Mouse (Mus musculus): ENCODE results near the gene Emilin1. TPM values are rescaled to one million over a fixed set of nuclear protein-coding genes. Genes with fewer than 3 reads are reported as not detected.

Emilin1 gene
- 14.3 and 16.6 TPM in 2 replicates for total RNA-seq (2012; rRNA removed)

- DNase-seq (ENCODE audit: low read depth, low spot score): no peak
- peak within 1 kb of the TSS; percentile 32 to 43 for H3K4me3 ChIP-seq (ENCODE audit: insufficient read depth in 1 of 2, low read depth in 1 of 2, low read length in 2 of 2, poor library complexity in 1 of 2, severe bottlenecking in 1 of 2)
- H3K9ac ChIP-seq (ENCODE audit: insufficient read depth, low read depth, low read length, poor library complexity, severe bottlenecking): peak within 1 kb of the TSS; percentile 45
- in situ Hi-C loops (cut with MboI; ENCODE audit: low sequenced_read_pairs in 2 of 2, unreplicated experiment in 2 of 2): no loop called here
- TF ChIP-seq CHD2 (IDR thresholded peaks at IDR 0.05; ENCODE audit: low read depth, low read length) (no peak), ZNF384 (IDR thresholded peaks at IDR 0.05; ENCODE audit: low read depth, low read length) (no peak), MAFK (IDR thresholded peaks at IDR 0.05; ENCODE audit: insufficient read depth, low read depth, low read length) (no peak), HCFC1 (IDR thresholded peaks at IDR 0.05; ENCODE audit: borderline replicate concordance, insufficient read depth, low read length) (no peak), ZC3H11A (IDR thresholded peaks at IDR 0.05; ENCODE audit: borderline replicate concordance, low read depth, low read length) (no peak)
- H3K27ac ChIP-seq (ENCODE audit: insufficient read depth, low read depth, low read length, poor library complexity, severe bottlenecking): no peak within 1 kb of the TSS
- no peaks in the 10 kb centered on the region for H3K9me3 ChIP-seq (ENCODE audit: control insufficient read depth, insufficient read depth, low read depth, low read length)
- peaks cover 9 to 34% of the 10 kb centered on the region in 2 experiments for H3K4me1 ChIP-seq (ENCODE audit: control insufficient read depth in 2 of 2, insufficient read depth in 2 of 2, low read length in 2 of 2, poor library complexity in 1 of 2)
- no peaks in the 10 kb centered on the region for H3K36me3 ChIP-seq (ENCODE audit: control insufficient read depth, insufficient read depth, low read length, poor library complexity, severe bottlenecking)
Observed at GRCm38 (mm10) chr5:30913060-30913841, at the start of gene Emilin1. TSS of gene Emilin1 (plus strand) at chr5:30913402.

DNA sequence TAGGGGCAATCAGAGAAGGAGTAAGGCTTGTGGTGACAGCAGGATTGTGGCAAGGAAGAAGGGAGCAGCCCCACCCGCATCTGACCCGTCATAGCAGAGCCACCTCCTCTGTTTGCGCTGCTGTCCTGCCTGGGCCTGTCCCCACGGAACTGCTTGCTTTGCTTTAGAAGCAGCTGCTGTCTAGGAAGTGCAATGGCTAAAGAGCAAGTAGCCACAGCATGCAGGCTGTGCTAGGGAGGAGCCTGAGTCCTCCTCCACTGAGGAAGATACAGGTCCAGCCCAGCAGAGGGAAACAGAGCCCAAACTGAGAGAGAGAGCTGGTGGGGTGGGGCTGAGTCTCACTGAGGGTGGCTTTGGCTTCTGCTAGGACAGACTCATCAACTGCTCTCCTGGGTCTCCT, 49.4 kb upstream of the Emilin1 start:
- peaks cover 0 to 10% of the 10 kb centered on the region in 2 experiments; a peak in 2 of 4 replicates for H3K4me1 ChIP-seq (ENCODE audit: control insufficient read depth in 2 of 2, insufficient read depth in 2 of 2, low read length in 2 of 2, poor library complexity in 1 of 2)
- no peak overlapping the region for H3K4me3 ChIP-seq (ENCODE audit: insufficient read depth in 1 of 2, low read depth in 1 of 2, low read length in 2 of 2, poor library complexity in 1 of 2, severe bottlenecking in 1 of 2)
- no peaks in the 10 kb centered on the region for H3K9me3 ChIP-seq (ENCODE audit: control insufficient read depth, insufficient read depth, low read depth, low read length)
- no peak for TF ChIP-seq MAFK (IDR thresholded peaks at IDR 0.05; ENCODE audit: insufficient read depth, low read depth, low read length)
- TF ChIP-seq ZNF384 (IDR thresholded peaks at IDR 0.05; ENCODE audit: low read depth, low read length): no peak
- TF ChIP-seq ZC3H11A (IDR thresholded peaks at IDR 0.05; ENCODE audit: borderline replicate concordance, low read depth, low read length): no peak
- TF ChIP-seq CHD2 (IDR thresholded peaks at IDR 0.05; ENCODE audit: low read depth, low read length): no peak
- TF ChIP-seq HCFC1 (IDR thresholded peaks at IDR 0.05; ENCODE audit: borderline replicate concordance, insufficient read depth, low read length): no peak
- no peak overlapping the region for H3K9ac ChIP-seq (ENCODE audit: insufficient read depth, low read depth, low read length, poor library complexity, severe bottlenecking)
- in situ Hi-C loops (cut with MboI; ENCODE audit: low sequenced_read_pairs in 2 of 2, unreplicated experiment in 2 of 2): no loop called here
- H3K27ac ChIP-seq (ENCODE audit: insufficient read depth, low read depth, low read length, poor library complexity, severe bottlenecking): no peak overlapping the region
- no peak for DNase-seq (ENCODE audit: low read depth, low spot score)
- no peaks in the 10 kb centered on the region for H3K36me3 ChIP-seq (ENCODE audit: control insufficient read depth, insufficient read depth, low read length, poor library complexity, severe bottlenecking)

- Histone ChIP-seq H3K27ac (ENCODE audit: insufficient read depth, low read depth, low read length, poor library complexity, severe bottlenecking) (no peak overlapping the region), H3K4me1 (ENCODE audit: control insufficient read depth in 2 of 2, insufficient read depth in 2 of 2, low read length in 2 of 2, poor library complexity in 1 of 2) (peaks cover 0 to 10% of the 10 kb centered on the region in 2 experiments; a peak in 2 of 4 replicates), H3K36me3 (ENCODE audit: control insufficient read depth, insufficient read depth, low read length, poor library complexity, severe bottlenecking) (no peaks in the 10 kb centered on the region), H3K9ac (ENCODE audit: insufficient read depth, low read depth, low read length, poor library complexity, severe bottlenecking) (no peak overlapping the region), H3K4me3 (ENCODE audit: insufficient read depth in 1 of 2, low read depth in 1 of 2, low read length in 2 of 2, poor library complexity in 1 of 2, severe bottlenecking in 1 of 2) (no peak overlapping the region), H3K9me3 (ENCODE audit: control insufficient read depth, insufficient read depth, low read depth, low read length) (no peaks in the 10 kb centered on the region)
- in situ Hi-C loops (cut with MboI; ENCODE audit: low sequenced_read_pairs in 2 of 2, unreplicated experiment in 2 of 2): no loop called here
- no peak for DNase-seq (ENCODE audit: low read depth, low spot score)
- TF ChIP-seq ZC3H11A (IDR thresholded peaks at IDR 0.05; ENCODE audit: borderline replicate concordance, low read depth, low read length) (no peak), ZNF384 (IDR thresholded peaks at IDR 0.05; ENCODE audit: low read depth, low read length) (no peak), HCFC1 (IDR thresholded peaks at IDR 0.05; ENCODE audit: borderline replicate concordance, insufficient read depth, low read length) (no peak), CHD2 (IDR thresholded peaks at IDR 0.05; ENCODE audit: low read depth, low read length) (no peak), MAFK (IDR thresholded peaks at IDR 0.05; ENCODE audit: insufficient read depth, low read depth, low read length) (no peak)
Observed at GRCm38 (mm10) chr5:30864322-30864721, 48.9 kb upstream of the Emilin1 start.

DNA sequence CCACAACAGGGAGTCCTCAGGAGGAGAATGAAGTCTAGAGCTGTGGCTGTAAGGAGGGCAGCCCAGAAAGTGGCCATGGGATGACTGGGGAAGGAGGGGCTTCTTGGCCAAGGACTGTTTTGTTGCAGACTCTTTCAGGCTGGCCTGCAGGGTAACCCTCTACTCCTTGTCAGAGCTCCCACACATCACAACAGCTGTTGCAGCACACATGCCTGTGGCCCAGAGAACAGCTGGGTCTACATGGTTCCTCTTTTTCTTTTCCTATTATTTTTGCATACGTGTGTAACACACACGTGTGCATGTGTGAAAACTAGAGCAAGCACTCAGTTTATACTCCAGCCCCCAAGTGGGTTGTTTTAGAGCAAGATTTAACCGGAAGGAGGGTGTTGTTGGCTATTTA, 46.3 kb upstream of the Emilin1 start:
- H3K9me3 ChIP-seq (ENCODE audit: control insufficient read depth, insufficient read depth, low read depth, low read length): no peaks in the 10 kb centered on the region
- H3K4me1 ChIP-seq (ENCODE audit: control insufficient read depth in 2 of 2, insufficient read depth in 2 of 2, low read length in 2 of 2, poor library complexity in 1 of 2): peaks cover 0 to 10% of the 10 kb centered on the region in 2 experiments; a peak in 2 of 4 replicates
- no peak for TF ChIP-seq ZNF384 (IDR thresholded peaks at IDR 0.05; ENCODE audit: low read depth, low read length)
- TF ChIP-seq CHD2 (IDR thresholded peaks at IDR 0.05; ENCODE audit: low read depth, low read length): no peak
- TF ChIP-seq ZC3H11A (IDR thresholded peaks at IDR 0.05; ENCODE audit: borderline replicate concordance, low read depth, low read length): no peak
- no peak for TF ChIP-seq MAFK (IDR thresholded peaks at IDR 0.05; ENCODE audit: insufficient read depth, low read depth, low read length)
- no peak for TF ChIP-seq HCFC1 (IDR thresholded peaks at IDR 0.05; ENCODE audit: borderline replicate concordance, insufficient read depth, low read length)
- no peak overlapping the region for H3K9ac ChIP-seq (ENCODE audit: insufficient read depth, low read depth, low read length, poor library complexity, severe bottlenecking)
- H3K27ac ChIP-seq (ENCODE audit: insufficient read depth, low read depth, low read length, poor library complexity, severe bottlenecking): no peak overlapping the region
- peaks cover 6% of the 10 kb centered on the region for H3K36me3 ChIP-seq (ENCODE audit: control insufficient read depth, insufficient read depth, low read length, poor library complexity, severe bottlenecking)
- no peak overlapping the region for H3K4me3 ChIP-seq (ENCODE audit: insufficient read depth in 1 of 2, low read depth in 1 of 2, low read length in 2 of 2, poor library complexity in 1 of 2, severe bottlenecking in 1 of 2)
- no peak for DNase-seq (ENCODE audit: low read depth, low spot score)
- in situ Hi-C loops (cut with MboI; ENCODE audit: low sequenced_read_pairs in 2 of 2, unreplicated experiment in 2 of 2): no loop called here

Data from ES-E14 (cell line).